Mouse (Mus musculus) ES-E14 (cell line): ENCODE measurements at regions not wholly inside any gene's neighbourhood (a gene's known extent, or its start where the extent isn't known, plus 50 kb on each side); places are given as distances from the start of the nearest gene placed in this dataset.

Experiments
- CHD2 ChIP-seq: IDR thresholded peaks from 2 replicates; pipeline ENCODE4 v1.6.1; 2014; ENCODE audit warnings: mild to moderate bottlenecking, low read depth, low read length, inconsistent platforms
- MAFK ChIP-seq: IDR thresholded peaks from 2 replicates; pipeline ENCODE4 v1.6.1; 2014; ENCODE audit warnings: mild to moderate bottlenecking, low read depth, low read length, inconsistent platforms; ENCODE audit not compliant: insufficient read depth
- ZC3H11A ChIP-seq: IDR thresholded peaks from 2 replicates; pipeline ENCODE4 v1.6.1; 2012; ENCODE audit warnings: low read depth, mild to moderate bottlenecking, inconsistent platforms, low read length, borderline replicate concordance
- ZNF384 ChIP-seq: IDR thresholded peaks from 2 replicates; pipeline ENCODE4 v1.6.1; 2012; ENCODE audit warnings: low read depth, low read length, inconsistent platforms

- TF ChIP-seq MAFK (no peak), ZNF384 (no peak), ZC3H11A (no peak), CHD2 (no peak)
These were observed 80.3 kb downstream of the Gadd45g start for GRCm38 (mm10) chr13:51926764-51927163.
